Mouse (Mus musculus) lung, postnatal 25 days (tissue): Measurements from ENCODE around the gene March1.

Experiments
- DNase-seq: peaks from one replicate; pipeline ENCODE4 v3.0.0; 2022; ENCODE audit warnings: low spot score

The March1 gene

GRCm38 (mm10) chr8:66317824-66318223 is 700.1 kb downstream of the March1 start:
- no peak for DNase-seq

DNA sequence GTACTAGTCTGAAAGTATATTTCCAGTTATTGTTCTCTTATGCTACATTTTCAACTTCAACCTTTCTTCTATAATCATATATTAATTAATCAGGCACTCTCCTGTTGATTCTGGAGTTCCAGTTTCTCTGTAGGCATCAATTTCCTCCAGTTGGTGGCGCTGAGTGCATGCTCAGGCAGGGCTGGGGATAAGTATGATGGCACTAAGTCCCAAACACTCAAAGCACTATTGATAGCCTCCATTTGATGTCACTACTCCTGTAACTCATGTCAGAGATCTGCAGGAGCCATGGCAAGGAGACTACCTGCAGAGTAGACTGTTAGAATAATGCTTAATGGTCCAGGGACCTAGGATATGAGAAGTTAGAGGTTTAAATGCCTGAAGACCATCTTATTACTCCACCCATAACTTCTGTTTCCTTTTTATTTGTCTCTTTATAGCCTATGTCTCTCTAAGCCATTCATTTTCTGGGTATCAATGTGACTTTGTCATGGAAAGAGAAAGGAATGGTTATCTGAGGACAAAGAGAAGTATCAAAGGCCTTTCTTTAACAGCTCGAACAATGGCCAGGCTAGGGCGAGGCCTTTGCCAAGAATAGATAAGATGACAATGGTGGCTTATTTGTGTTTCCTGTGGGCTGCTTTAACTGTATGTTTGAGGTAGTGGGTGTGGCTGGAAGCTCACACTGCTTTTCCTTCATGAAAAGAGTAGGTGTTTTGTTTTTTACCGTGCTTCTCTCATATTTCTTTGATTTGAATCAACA is 705.5 kb downstream of the March1 start:
- DNase-seq, result peak; percentile 25

GRCm38 (mm10) chr8:66326396-66326795 is 708.7 kb downstream of the March1 start:
- no peak for DNase-seq

DNA sequence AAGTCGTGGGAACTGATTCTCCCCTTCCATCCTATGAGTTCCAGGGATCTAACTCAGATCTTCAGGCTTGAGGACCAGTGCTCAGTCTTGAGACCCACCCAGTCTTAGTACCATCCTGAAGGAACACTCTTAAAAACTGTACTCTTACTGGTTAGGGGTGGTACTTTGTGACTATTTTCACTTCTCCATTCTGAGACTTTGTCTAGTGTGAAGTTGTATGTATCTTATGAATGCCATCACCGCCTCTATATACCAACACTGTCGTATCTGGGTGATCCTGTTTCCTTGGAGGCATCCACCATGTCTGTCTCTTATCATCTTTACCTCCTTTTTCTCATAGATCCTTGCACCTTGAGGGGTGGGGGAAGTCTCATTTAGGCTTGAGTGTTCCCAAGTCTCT is 714.5 kb downstream of the March1 start:
- peak; percentile 14 for DNase-seq

DNA sequence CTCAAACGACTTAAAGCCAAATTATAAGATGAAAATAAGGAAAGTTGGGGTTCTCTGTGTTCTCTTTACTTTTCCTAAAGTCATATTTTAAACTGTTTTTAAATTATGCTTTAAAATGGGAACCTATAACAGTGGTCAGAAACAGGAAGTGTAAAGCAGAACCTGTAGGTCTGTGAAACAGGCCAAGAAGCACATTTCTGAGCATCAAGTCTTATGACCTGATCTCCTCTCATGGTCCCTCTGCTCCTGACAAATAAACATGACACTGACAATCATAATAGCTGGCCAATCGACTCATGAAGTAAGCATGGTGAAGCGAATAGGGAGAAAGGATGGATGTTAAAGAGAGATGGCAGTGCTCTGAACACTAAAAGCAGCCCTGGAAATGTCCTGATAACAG is 716.6 kb downstream of the March1 start:
- DNase-seq, result peak; percentile 18

DNA sequence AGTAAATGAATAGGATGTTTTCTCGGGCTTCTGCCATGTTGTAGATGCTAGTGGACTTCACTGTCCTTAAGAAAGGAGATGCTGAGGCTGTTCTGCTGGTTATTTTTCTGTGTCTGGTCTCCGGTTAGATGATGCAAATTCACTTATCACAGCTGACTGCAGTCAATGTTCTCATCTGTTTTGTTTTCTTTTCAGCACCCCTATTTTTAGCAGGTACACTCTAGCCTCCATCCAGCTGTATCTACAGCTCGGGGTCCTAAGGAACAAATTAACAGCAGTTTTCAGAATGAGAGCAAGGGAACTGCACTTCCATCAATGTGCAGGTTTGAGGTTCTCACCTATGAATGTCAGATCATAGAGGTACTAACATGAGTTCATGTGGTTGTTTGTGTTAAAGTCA is 721.9 kb downstream of the March1 start:
- DNase-seq, result peak; percentile 18

- peak; percentile 25 for DNase-seq
Observed at GRCm38 (mm10) chr8:66342928-66343327, 725.2 kb downstream of the March1 start.

GRCm38 (mm10) chr8:66362882-66363801 is 745.4 kb downstream of the March1 start:
- no peak for DNase-seq

DNA sequence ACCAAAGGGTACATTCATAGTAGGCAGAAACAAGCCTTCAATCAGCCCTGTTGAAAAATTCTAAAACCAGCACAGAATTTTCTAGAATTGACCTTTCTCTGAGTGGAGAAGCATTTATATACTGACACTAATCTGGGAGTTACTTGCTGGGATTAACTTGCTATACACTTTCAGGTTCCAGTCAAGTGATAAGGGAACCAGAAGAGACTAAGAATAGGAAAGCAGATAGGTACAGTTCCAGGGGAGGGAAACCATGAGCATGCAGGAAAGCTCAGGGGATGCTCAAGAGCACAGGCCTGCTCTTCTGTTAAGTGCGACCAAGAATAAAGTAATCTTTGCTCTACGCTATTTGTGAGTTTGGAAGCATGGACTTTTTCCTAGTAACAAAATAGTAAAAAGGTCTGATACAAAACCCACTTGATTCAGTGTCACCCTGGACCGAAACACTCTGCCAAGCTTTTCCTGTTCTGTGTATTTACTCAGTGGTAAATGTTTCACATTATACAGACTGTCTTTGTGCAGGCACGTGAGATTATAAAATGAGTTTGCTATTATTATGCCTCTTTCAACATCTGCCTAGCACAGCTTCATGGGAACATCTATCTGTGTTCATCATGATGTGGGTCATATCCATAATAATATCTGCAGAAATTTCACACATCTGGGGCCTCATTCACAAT is 766.1 kb downstream of the March1 start:
- no peak for DNase-seq

DNA sequence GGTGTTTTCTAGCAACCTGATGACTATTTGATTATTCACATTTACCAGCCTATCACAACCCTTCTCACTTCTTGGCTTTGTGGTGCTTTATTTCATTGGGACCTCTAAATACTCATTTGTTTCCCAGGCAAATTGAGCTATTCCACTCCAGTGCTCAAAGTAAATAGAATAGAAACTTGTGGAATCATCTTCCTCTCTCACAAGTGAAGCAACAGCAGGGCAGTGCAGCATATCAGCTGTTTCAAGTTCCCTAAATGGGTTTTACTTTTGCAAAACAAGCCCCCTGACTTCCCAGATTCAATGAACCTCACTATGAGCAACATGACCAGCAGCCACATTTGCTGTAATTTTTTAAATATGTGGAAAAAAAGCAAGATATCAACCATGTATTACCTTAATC is 768.3 kb downstream of the March1 start:
- peak; percentile 48 for DNase-seq

DNA sequence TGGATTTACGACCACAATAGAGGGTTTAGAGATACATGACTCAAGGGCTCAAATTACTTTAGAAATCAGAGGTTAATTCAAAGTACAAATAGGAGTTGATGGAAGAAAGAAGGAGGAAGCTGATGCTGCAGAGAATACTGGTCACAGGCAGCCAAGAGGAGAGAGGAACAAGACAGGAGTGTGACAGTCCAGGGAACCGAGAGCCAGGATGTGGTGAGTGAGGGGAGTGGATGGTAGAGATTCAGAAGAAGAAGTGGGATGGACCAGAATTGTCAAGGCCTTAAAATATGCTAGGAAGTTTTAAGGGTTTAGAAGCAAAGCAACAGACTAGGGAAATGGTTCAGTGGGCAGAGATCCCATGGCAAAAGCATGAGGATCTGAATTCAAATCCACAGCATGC is 771.0 kb downstream of the March1 start:
- DNase-seq, result peak; percentile 26

DNA sequence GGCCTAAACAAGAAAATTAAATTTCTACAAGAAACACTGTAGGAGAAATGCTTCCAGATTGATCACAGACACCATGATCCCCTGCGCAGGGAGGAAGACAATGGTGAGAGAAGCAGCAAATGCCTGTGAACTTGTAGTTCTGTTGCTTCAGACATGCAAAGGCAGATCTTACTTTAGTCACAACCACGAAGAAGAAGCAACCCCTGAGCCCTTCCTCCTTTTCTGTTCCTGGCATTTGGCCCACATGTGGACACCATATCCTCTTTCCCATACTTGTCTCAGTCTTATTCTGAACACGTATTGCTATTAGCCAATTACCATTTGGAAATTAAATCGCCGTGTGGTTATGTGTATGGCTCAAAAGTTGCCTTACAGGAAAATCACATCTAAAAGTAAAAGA is 773.9 kb downstream of the March1 start:
- DNase-seq, result peak; percentile 42

DNA sequence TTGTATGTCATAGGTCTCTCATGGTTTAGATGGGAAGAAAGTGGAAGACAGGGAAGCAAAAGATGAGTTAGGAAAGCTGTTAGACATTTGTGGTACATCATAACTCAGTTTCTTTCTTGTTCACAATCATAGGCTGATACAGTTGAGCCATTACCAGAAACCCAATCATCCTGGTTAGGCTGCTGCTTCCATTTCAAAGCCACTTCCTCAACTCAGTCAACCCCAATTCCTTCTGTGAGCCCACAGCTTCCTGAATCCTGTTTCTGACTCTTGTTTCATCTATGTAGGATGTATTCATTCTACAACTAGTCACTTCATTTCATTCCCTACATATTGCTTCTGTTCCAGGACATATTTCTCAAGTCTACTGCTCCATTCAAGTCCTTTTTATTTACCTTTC is 775.2 kb downstream of the March1 start:
- peak; percentile 23 for DNase-seq

- DNase-seq, result peak; percentile 30
Observed at GRCm38 (mm10) chr8:66394148-66394547, 776.4 kb downstream of the March1 start.

DNA sequence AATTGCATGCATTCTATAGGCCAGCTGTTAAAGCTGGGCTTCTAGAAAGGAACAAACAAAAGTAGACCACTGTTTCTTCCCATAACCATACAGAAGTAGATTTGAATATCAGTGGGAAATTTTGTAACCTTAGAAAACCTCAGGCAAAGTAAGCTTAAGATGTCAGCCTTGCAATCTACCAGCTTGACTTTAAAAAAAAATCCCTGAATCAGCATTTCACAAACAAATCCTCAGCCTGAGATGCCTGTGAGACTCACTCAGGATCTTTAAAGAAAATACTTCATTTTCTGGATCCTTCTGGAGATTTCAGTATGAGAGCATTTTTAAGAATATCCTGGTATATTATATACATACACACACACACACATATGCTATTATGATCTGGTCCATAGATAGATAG is 780.1 kb downstream of the March1 start:
- no peak for DNase-seq

- DNase-seq, result no peak
Observed at GRCm38 (mm10) chr8:66400050-66400449, 782.4 kb downstream of the March1 start.

DNA sequence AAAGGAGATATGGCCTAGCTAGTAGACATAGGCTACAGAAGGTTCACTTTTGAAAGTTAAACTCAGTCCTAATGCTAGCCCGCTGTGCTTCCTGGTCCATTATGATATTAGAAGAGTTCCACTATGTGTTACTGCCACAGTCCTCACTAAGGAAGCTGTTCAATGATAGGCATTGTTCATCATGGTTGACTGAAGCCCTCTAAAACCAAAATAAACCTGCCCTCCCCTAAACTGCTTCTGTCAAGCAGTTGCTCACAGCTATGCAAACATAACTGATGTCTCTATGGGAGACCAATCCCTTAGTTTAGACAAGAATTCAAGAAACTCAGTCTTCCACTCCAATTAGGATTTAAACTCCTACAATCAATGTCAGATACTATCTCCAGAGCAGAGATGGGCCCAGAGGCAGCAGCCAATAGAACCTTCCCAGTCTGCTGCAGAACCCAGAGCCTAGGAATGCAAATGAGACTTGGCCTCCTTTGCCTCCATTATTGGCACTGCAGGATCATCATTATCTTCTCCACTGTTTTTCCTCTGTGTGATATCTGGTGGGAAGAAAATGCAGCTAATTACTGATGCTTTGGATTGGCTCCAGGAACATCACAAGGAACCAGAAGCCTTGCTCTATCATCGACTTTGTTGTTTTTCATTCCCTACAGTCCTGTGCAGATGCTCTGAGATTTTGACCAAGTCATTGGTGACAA is 787.2 kb downstream of the March1 start:
- no peak for DNase-seq

- peak; percentile 23 for DNase-seq
Observed at GRCm38 (mm10) chr8:66405796-66406195, 788.1 kb downstream of the March1 start.

DNA sequence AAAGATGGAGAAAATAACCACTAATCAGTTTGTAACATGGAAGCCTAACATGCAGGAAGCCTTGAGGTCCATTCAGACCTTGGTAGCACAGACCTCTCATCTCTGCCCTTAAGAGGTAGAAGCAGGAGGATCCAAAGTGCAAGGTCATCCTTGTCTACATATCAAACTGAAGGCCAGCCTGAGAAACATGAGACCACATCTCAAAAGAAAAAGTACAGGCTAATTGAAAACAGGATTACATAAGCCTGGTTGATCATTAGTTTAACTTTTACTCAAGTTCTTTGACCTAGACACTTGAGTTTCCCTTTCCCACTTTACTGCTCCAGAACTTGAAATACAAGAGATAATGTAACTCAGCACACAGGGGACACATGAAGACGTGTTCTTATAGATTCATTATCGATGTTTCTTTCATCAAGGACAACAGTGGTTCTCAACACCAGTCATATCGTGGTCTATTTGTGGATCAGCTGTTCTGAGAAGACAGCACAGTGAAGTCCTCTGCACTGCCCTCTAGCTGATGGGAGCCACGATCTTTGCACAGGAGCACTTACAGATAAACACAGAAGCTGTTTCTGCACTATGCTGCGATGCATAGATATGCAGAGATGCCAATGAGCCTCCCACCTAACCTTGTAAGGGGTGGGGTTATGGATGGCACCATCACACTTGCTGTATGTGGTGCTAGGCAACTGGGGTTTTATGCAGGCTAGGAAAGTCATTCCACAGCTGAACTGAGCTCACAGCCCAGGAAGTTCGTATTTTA is 789.1 kb downstream of the March1 start:
- DNase-seq, result no peak

- DNase-seq, result no peak
Observed at GRCm38 (mm10) chr8:66410080-66410615, 792.4 kb downstream of the March1 start.

- no peak for DNase-seq
Observed at GRCm38 (mm10) chr8:66413101-66413500, 795.4 kb downstream of the March1 start.
